Mouse (Mus musculus) stomach, adult 2 months (tissue): ENCODE results near the gene Pcnx. TPM values are rescaled to one million over a fixed set of nuclear protein-coding genes. Genes with fewer than 3 reads are reported as not detected.

Experiments
- polyA plus RNA-seq: library from polyadenylated mRNA; depleted of rRNA; stranded (reverse); fragments of >200 nt; gene quantifications from 2 replicates; pipeline ENCODE4 v1.2.3, GENCODE M21; 2012; rRNA removed

Gene Pcnx
- 5.6 and 6.3 TPM in 2 replicates for polyA plus RNA-seq

DNA sequence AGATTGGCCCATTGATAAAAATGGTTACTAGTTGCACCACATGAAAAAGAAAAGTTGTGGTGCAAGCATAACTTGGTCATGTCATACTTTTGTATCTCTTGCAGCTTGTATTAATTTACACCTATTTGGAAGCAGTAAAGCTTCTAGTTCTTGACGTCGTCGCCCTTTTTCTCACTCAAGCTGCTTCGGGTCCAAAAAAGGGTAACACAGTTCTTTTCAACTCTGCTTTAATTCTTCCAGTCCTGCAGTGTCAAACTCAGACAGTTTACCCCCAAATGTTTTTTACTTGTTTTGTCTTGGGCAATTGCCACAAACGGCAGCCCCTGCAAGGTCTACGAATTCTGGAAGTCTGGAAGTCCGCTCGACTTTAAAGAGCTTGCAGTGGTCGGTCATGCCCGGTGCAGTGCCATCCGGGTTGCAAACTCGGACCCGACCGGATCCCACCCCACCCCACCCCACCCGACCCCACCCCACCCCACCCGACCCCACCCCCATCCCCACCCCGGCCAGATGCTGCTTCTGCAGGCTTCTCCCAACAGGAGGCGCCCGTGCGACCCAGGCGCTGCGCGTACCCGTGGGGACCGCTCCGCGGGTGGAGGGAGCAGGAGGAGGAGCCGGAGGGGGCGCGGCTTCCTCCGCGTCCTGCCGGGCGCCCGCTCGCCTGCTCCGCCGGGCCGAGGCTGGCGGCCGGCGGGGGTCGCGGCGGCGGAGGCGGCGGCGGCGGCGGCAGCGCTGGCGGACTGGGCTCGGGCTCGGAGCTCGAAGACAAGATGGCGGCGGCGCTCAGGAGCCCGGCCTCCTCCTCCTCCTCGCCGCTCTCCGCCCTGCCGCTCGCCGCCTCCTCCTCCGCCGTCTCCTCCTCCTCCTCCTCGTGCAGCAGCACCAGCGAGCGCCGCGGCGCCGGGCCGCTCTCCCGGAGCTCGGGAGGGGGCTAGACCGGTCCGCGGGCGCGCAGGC lies at the start of gene Pcnx:
Gene Pcnx, plus strand, starts transcription at position 673 of the 957 bp plus-strand sequence.

Other genes with a start within 250 kb of the Pcnx start
- 1.2 and 1.4 TPM in 2 replicates for gene Ttc9, start 228.8 kb upstream of the Pcnx start, polyA plus RNA-seq
- gene Map3k9, start 78.8 kb upstream of the Pcnx start, polyA plus RNA-seq, result 4.7 and 5.9 TPM in 2 replicates